Mouse (Mus musculus) embryonic fibroblast, embryonic 13.5 days (primary cell): ENCODE measurements around the gene Gm11060.

Experiments used
- CTCF ChIP-seq: IDR thresholded peaks from 2 replicates; pipeline ENCODE4 v1.5.1; 2011; ENCODE audit warnings: mild to moderate bottlenecking, control low read depth, low read length, moderate library complexity, borderline replicate concordance; ENCODE audit not compliant: insufficient read depth
- POLR2A ChIP-seq: IDR thresholded peaks from 2 replicates; pipeline ENCODE4 v1.6.1; 2011; ENCODE audit warnings: low read depth, mild to moderate bottlenecking, control low read depth, low read length, moderate library complexity

GRCm38 (mm10) chr2:105123431-105123830, 31.6 kb downstream of the Gm11060 start:
- TF ChIP-seq POLR2A (no peak), CTCF (no peak)
